Mouse (Mus musculus) NIH3T3 (cell line): ENCODE measurements around the gene Sec61b.

ENCODE experiments used
- DNase-seq: peaks from one replicate; pipeline ENCODE4 v3.0.0-alpha.2; 2012; ENCODE audit warnings: low read depth

The Sec61b gene

DNA sequence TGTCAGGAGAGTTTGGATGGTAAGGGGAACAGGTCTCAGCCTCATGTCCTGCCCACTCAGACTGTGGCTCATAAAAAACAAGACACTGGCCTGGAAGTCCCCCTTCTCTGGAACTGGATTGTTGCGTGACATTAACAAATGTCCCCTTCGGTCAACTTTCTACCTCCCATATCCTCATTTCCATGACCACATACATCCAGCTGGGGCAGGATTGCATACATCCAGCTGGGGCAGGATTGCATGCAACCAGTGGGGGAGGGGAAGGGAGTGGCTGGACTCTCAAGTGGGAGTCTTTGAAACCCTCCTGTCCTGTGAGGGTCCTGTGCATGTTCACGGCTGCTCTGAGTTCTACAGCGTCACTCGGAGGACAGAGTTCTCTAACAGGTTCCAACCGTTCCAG, 16.8 kb downstream of the Sec61b start:
- DNase-seq: no peak

DNA sequence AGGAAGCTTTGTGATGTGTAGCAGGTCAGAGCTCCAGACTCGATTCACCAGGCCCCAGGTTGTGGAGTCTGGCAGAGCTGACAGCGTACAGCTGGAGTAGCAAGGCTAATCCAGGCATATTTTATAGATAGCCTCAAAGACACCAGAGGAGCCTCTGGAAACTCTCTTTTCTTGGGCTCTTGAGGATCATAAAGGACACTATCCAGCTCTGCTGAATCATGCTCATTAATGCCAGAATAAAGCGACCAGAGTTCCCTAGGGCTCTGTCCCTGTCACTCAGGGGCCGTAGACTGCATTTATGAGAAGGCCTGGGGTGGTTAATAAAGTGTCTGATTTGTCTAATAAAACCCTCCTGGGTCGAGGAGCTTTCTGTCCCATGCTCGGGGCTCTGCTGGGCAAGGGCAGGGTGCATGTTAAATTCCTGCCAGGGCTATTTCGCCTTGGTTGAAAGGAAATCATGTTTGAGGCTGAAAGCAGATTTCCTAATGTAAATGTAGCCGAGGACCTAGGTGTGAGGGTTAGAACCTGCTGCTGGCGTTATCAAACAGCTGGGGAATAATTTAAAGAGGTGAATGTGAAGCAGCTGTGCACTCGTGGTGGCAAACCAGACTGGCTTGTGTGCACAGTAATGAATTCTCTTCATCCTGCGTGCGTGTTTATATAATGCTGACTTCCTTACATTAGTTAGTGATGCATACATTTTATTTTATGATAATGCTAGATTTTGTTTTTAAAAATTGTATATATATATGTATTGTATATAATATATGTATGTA, 18.0 kb downstream of the Sec61b start:
- no peak for DNase-seq

DNA sequence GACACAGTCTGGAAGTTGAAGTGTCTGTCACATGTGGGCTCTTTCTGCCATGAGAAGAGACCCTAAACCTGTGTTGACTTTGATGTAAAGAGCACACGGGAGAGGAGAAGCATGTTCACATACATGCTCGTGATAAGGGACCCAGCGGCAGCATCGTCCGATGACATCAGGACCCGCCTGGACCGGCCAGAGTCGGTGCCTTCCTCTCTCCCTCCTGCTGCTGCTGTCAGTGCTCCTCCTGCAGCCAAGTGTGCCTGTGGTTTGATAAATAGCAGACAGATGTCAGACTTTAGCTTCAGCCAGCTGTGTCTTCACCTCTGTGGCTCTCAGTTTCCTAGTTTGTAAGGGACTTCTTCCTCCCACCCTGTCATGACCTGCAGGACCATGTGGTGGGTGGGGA, 19.0 kb downstream of the Sec61b start:
- no peak for DNase-seq

DNA sequence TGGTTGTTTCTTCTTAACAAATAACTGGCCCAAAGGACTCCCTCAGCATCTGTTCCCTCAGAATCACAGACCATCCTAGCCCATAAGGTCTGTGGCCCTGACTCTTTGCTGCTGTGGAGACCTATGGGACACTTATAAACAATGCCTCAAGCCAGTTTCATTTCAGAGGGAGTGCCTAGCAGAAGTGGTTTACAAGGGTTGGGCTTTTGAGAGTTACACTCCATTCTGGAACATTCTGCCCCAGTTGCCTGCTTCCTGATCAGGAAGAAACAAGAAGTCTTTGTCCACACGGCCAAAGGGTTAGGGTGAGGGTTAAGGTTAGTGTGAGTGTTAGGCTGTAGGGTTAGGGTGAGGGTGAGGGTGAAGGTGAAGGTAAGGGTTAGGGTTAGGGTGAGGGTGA, 19.7 kb downstream of the Sec61b start:
- DNase-seq: peak; percentile 9

DNA sequence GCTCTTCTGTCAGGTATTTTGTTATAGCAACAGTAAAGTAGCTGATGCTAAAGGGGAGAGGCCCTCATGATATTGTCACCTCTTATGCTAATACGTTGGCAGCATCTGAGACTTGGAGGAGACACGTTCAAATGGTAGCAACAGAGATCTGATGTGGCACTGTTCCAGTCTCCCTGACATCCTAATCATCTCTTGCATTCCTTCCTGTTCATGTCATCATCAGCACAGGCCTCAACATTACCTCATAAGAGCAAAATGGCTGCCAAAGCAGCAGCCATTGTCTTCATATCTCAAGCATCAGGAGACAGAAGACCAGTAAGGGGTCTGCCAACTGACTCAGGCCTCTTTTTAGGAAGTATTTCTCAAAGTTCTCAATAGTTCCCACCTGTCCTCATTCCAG, 20.2 kb downstream of the Sec61b start:
- peak; percentile 22 for DNase-seq

DNA sequence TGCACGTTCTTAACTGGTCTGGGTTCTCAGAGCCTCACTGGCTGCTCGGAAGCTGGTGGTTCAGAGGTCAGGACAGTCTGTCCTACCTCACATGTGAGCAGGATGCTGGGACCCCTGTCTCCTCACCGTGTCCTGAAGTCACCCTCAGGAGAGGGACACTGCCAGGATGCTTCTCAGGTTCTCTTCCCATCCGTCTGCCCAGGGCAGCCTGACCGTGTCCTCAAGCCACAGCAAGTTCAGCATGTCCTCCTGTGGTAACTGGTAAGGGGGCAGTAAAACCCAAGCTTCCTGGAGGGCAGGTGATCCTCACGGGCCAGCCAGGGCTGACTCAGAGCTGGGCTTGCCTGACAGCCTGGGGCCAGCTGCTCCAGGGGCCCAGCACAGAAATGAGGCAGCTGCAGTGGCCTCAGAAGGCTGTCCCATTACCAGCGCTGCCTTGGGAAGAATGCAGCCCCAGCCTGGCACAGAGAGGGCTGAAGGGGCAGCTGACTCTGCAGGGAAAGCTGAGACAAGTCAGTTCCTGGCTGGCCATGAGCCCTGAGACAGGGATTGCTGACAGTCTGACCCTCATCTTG, 23.4 kb downstream of the Sec61b start:
- DNase-seq: peak; percentile 10

DNA sequence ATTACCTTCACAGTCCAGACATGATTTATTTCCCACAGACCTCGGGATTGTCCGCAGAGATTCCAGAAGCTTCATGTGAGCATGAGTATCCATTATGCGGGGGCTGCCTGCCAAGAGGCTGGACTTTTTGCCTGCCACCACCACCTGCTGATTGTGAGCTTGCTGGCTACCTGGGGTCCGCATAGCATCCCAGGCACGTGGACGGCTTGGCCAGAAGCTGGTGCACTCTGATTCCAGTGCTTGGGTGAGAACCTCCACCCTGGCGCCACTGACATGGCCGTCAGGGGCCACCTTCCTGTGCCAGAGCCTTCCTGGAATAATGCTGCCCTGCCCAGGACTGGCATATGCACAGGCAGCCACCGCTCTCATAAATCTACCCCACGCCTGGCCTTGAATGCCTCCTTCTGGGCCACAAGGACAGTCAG, 24.7 kb downstream of the Sec61b start:
- DNase-seq: no peak

DNA sequence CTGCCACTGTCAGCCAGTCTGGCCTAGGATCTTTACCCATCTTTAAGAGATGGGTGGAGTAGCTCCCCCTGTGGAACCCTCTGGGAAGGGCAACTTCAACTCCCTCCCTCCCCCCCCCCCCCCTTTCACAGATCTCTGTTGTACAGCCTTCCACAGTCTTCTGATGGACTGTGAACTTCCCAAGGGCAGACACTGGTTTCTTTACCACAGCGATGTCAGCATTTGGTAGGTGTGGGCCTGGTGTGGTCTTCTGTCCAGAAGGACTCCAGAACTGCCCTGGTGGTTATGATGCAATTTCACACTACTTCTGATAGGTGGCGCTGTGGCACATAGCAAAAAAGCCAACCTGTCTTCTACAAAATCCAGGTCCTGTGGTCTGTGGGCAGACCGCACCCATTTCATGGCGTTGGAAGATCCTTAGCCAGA, 28.1 kb downstream of the Sec61b start:
- peak; percentile 78 for DNase-seq

DNA sequence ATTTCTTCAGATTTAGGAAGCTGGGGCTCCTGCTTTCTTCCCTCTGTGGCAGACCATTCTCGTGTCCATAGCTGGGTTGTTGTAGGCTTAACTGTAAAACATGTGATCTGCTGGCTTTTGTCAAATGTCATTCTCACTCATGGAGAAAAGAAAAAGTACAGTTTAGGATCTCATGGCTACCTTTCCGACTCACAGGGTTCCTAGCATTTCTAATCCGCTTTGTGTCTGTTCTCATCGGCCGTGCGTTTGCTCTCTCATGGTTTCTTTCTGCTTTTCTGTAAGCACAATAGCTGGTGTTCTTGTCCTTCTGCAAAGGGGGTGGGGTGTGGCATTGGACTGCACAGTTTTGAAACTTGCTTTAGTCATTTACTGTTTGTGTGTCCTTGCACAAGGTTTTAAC, 28.6 kb downstream of the Sec61b start:
- DNase-seq: no peak

DNA sequence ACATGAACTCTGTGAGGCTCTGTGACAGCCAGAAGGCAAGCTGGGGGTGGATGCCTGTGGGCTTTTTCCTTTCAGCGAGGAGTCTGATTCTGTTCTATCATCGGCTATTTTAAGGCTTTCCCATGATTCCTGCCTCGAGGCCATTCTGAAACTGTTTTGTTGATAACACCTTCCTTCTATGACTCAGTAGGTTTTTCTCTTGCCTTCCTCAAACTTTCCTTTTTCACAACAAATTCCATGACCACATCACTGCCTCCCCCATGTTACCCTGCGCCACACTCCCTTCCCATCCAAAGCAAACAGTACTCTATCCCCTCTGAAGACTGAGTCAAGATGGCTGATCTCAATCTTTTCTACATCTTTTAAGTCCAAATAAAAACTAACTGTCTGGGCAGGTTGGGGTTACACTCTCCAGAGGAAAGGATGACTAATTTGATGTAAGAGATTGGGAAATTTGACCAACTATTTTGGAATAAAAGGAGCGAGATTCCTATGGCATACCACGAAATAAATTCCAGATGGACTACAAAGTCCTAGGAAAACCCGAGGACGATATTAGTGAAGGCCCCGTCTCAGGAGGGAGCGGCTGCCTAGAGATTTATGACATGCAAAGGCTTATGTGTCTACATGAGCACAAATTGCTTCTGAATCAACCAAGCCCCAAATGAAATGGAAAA, 30.5 kb downstream of the Sec61b start:
- peak; percentile 85 for DNase-seq

DNA sequence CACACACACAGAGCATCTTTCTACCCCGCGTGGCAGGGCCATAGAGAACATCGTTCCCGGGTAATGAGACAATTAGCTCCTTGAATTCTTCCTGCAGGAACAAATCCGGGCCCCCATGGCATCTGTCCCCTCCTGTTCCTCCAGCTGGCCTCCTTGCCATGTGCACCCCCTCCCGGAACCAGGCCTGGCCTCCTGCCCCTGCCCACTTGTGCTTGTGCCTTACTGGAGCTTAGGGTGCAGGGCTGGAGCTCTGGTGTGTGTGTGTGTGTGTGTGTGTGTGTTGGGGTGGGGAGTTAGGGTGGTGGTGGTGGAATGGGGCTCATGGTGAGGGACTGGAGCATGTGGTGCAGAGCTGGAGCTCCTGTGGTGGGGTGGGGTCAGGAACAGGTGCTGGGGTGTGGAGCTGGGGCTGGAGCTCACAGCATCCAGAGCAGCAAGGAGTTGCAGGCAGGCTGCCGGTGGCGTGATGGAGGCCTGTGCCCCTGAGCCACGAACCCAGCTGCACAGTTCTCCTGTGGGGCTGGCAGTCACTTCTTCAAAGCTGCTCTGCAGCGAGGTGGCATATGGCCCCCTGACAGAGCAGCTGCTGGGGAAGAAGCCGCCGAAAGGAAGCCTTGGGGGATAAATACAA, 44.2 kb downstream of the Sec61b start:
- no peak for DNase-seq

DNA sequence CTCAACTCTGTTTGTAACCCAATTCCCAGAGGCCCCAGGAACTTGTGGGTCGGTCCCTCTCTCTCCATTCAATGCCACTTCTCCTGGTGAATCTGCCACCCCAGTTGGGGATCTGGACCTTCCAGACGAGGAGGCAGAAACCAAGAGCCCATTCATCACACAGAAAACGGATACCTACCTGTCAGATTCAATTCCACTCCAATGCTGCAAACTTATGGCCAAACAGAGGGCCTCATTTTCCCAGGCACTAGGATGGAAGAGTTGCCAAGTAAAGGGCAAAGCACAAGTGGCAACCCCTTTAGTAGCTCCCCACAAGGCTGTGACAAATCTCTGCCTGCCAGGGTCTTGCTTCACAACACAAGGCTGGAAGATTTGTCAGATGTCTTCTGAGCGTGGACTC, 45.6 kb downstream of the Sec61b start:
- no peak for DNase-seq

DNA sequence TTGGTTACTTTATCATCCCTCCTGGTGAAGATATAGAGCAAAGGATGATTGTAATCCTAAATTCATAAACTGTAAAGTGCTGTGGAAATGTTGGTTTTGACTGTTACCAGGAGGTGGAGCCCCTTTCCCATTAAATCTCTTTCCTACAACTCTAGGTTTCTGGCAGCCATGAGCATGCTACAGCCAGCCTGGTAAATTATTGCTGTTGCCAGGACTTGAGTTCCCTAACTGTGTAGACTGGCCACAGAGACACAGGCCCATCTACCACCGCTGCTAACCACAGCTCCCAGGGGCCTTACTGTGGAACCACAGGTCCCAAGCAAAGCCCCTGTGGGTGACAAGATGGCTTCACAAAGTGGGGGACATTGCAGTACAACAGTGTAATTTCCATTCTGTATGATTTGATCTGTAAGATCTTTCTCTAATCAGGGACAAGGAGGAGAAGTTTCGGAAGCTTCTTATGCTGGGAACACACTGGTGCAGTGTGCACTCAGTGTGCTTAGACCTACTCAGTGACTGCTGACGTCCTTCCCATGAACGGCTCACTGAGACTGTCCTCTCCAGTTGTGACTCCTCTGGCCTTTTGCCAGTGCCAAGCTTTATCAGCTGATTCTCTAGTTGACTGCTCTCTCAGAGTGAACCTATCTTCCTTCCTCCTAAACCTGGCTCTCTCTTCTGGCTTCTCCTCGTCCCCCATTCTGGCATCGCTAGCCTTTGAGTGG, 47.6 kb downstream of the Sec61b start:
- peak; percentile 75 for DNase-seq

DNA sequence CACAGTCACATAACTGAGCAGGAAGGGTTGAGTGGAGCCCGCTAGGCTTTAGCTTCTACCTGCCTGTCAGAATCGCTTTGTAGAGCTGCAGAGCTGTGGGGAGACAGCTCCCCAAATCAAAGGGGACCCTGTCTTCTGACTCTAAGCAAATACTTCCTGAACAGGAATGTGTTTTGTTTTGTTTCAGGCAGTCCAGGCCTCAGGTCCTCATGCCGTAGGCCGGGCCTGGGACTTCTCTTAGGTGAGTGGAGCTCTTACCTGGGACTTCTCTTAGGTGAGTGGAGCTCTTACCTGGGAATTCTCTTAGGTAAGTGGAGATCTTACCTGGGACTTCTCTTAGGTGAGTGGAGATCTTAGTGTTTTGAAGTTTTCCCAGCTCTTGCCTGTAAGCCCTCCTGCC, 55.4 kb downstream of the Sec61b start:
- no peak for DNase-seq
